Comparison of ENCODE assay signal across 8 mouse cellular contexts in genomic region chr7:129592132-129592745, GRCm38 (mm10). TPM values are rescaled to one million over a fixed set of nuclear protein-coding genes. Genes with fewer than 3 reads are reported as not detected.
DNase-seq lines count a peak whose midpoint lies in the region; ATAC-seq and TF ChIP-seq lines count a peak whose summit lies in the region.

No protein-coding gene starts in this region.

- peak overlapping the region; percentile 86 for H3K9ac ChIP-seq in lung, embryonic 14.5 days
- H3K9ac ChIP-seq in intestine, embryonic 14.5 days (ENCODE audit: low read length) = peak overlapping the region; percentile 92
- H3K9ac ChIP-seq in midbrain, embryonic 16.5 days (ENCODE audit: low read depth, low read length) = peak overlapping the region; percentile 90

- TF ChIP-seq CTCF in lung, embryonic 14.5 days (IDR thresholded peaks at IDR 0.05; ENCODE audit: low read depth) = no peak

- no peaks in the 10 kb centered on the region for H3K9me3 ChIP-seq in lung, embryonic 14.5 days (ENCODE audit: low read depth, low read length)
- H3K9me3 ChIP-seq in embryonic facial prominence, embryonic 10.5 days = no peaks in the 10 kb centered on the region
- no peaks in the 10 kb centered on the region for H3K9me3 ChIP-seq in intestine, embryonic 14.5 days (ENCODE audit: control insufficient read depth, low read length)
- no peaks in the 10 kb centered on the region for H3K9me3 ChIP-seq in midbrain, embryonic 16.5 days (replicated peaks; ENCODE audit: control insufficient read depth, low read length, poor library complexity, severe bottlenecking)

- H3K36me3 ChIP-seq in lung, embryonic 14.5 days (ENCODE audit: insufficient read depth) = peaks cover 13% of the 10 kb centered on the region; the same call in 1 of the 2 replicates
- H3K36me3 ChIP-seq in embryonic facial prominence, embryonic 10.5 days (replicated peaks) = peaks cover 18% of the 10 kb centered on the region
- peaks cover 18% of the 10 kb centered on the region for H3K36me3 ChIP-seq in intestine, embryonic 14.5 days (ENCODE audit: control insufficient read depth, insufficient read depth, low read length)
- peaks cover 5% of the 10 kb centered on the region; the same call in 1 of the 2 replicates for H3K36me3 ChIP-seq in midbrain, embryonic 16.5 days (ENCODE audit: control insufficient read depth, insufficient read depth, low read length)

- no peaks in the 10 kb centered on the region for H3K27me3 ChIP-seq in lung, embryonic 14.5 days (ENCODE audit: insufficient read depth, low read length)
- H3K27me3 ChIP-seq in embryonic facial prominence, embryonic 10.5 days (replicated peaks; ENCODE audit: low read depth, poor library complexity, severe bottlenecking) = no peaks in the 10 kb centered on the region
- no peaks in the 10 kb centered on the region for H3K27me3 ChIP-seq in intestine, embryonic 14.5 days (replicated peaks; ENCODE audit: control insufficient read depth, insufficient read depth, low read length)
- H3K27me3 ChIP-seq in midbrain, embryonic 16.5 days (ENCODE audit: control insufficient read depth, insufficient read depth, low read depth, low read length) = no peaks in the 10 kb centered on the region

- H3K4me3 ChIP-seq in lung, embryonic 14.5 days (ENCODE audit: low read depth, low read length) = peak overlapping the region; percentile 57
- peak overlapping the region; percentile 77 for H3K4me3 ChIP-seq in embryonic facial prominence, embryonic 10.5 days
- peak overlapping the region; percentile 85 for H3K4me3 ChIP-seq in intestine, embryonic 14.5 days (ENCODE audit: low read depth, low read length)
- peak overlapping the region; percentile 78 for H3K4me3 ChIP-seq in midbrain, embryonic 16.5 days (ENCODE audit: low read depth, low read length)

- H3K4me1 ChIP-seq in lung, embryonic 14.5 days (ENCODE audit: insufficient read depth) = no peaks in the 10 kb centered on the region
- peaks cover 11% of the 10 kb centered on the region for H3K4me1 ChIP-seq in embryonic facial prominence, embryonic 10.5 days
- peaks cover 11% of the 10 kb centered on the region; the same call in 1 of the 2 replicates for H3K4me1 ChIP-seq in intestine, embryonic 14.5 days (replicated peaks; ENCODE audit: control insufficient read depth, insufficient read depth, low read length)
- H3K4me1 ChIP-seq in midbrain, embryonic 16.5 days (ENCODE audit: control insufficient read depth, insufficient read depth, low read length) = peaks cover 14% of the 10 kb centered on the region

- peak; percentile 23 for DNase-seq in lung, embryonic 14.5 days
- DNase-seq in lung, postnatal 25 days (ENCODE audit: low spot score) = no peak
- no peak for DNase-seq in embryonic facial prominence, embryonic 10.5 days (ENCODE audit: low spot score)
- DNase-seq in intestine, embryonic 14.5 days (ENCODE audit: low spot score) = no peak
- no peak for DNase-seq in cerebellum, postnatal 14 days
- no peak for DNase-seq in left cerebral cortex, postnatal 10 days (ENCODE audit: extremely low spot score in 1 of 2, low spot score in 2 of 2)
- DNase-seq in kidney, adult 8-10 months = no peak

- intact Hi-C loops in left cerebral cortex, postnatal 10 days (cut with DNase I) = no loop called here

- ATAC-seq in lung, embryonic 14.5 days (ENCODE audit: insufficient read depth) = peak; percentile 53
- ATAC-seq in intestine, embryonic 14.5 days (replicated peaks; ENCODE audit: low FRiP score, low TSS enrichment, low read depth) = peak; percentile 40; the same call in 1 of the 2 replicates
- peak; percentile 51; the same call in 1 of the 2 replicates for ATAC-seq in midbrain, embryonic 16.5 days

- H3K4me2 ChIP-seq in lung, embryonic 14.5 days = peak overlapping the region; percentile 77
- H3K4me2 ChIP-seq in intestine, embryonic 14.5 days (ENCODE audit: low read length) = peak overlapping the region; percentile 66
- peak overlapping the region; percentile 87 for H3K4me2 ChIP-seq in midbrain, embryonic 16.5 days (ENCODE audit: low read length)

- WGBS in lung, embryonic 14.5 days = under 1% methylated on average over 13 of the region's 13 CpGs
- WGBS in embryonic facial prominence, embryonic 10.5 days = 3% methylated on average over 13 of the region's 13 CpGs
- under 1% methylated on average over 13 of the region's 13 CpGs for WGBS in intestine, embryonic 14.5 days
- WGBS in midbrain, embryonic 16.5 days = under 1% methylated on average over 13 of the region's 13 CpGs

- peak overlapping the region; percentile 92 for H3K27ac ChIP-seq in lung, embryonic 14.5 days (ENCODE audit: low read depth)
- H3K27ac ChIP-seq in embryonic facial prominence, embryonic 10.5 days (replicated peaks) = peak overlapping the region; percentile 95
- peak overlapping the region; percentile 96 for H3K27ac ChIP-seq in intestine, embryonic 14.5 days (ENCODE audit: low read depth)
- peak overlapping the region; percentile 93 for H3K27ac ChIP-seq in midbrain, embryonic 16.5 days (ENCODE audit: low read length)

RNA-seq across cellular contexts. Expression of gene Wdr11, which starts 0.6 kb away (rescaled TPM):
- 38.6 and 41.1 TPM in 2 replicates for polyA plus RNA-seq in lung, embryonic 14.5 days (2014; fragmentation: Nextera tagmentation; extraction: Ambion mirVana)
- polyA plus RNA-seq in embryonic facial prominence, embryonic 10.5 days (2016; fragmentation: Nextera tagmentation; extraction: Ambion mirVana) = 42.2 and 47.2 TPM in 2 replicates
- polyA plus RNA-seq in intestine, embryonic 14.5 days (2014; fragmentation: Nextera tagmentation; extraction: Ambion mirVana) = 39.3 and 43.9 TPM in 2 replicates
- polyA plus RNA-seq in midbrain, embryonic 16.5 days (2015; fragmentation: Nextera tagmentation; extraction: Ambion mirVana) = 38.7 and 39.6 TPM in 2 replicates
- total RNA-seq in left cerebral cortex, postnatal 10 days (2021) = 10 to 100 TPM; 42.8 to 46.0 TPM
